Mouse (Mus musculus) heart, postnatal 0 days (tissue): Measurements from ENCODE around the gene Ncam2.

Source experiments
- CTCF ChIP-seq: IDR thresholded peaks from 2 replicates; pipeline ENCODE4 v1.5.1; 2016; ENCODE audit warnings: antibody characterized with exemption, control low read depth, low read depth
- EP300 ChIP-seq: IDR thresholded peaks from 2 replicates; pipeline ENCODE4 v1.6.1; 2016; ENCODE audit warnings: antibody characterized with exemption, low read depth

- TF ChIP-seq CTCF, result no peak
- TF ChIP-seq EP300, result no peak
Measured at GRCm38 (mm10) chr16:81365901-81366300, 165.4 kb downstream of the Ncam2 start.
